ENCODE assay signal across 8 mouse cellular contexts in the genomic region with DNA sequence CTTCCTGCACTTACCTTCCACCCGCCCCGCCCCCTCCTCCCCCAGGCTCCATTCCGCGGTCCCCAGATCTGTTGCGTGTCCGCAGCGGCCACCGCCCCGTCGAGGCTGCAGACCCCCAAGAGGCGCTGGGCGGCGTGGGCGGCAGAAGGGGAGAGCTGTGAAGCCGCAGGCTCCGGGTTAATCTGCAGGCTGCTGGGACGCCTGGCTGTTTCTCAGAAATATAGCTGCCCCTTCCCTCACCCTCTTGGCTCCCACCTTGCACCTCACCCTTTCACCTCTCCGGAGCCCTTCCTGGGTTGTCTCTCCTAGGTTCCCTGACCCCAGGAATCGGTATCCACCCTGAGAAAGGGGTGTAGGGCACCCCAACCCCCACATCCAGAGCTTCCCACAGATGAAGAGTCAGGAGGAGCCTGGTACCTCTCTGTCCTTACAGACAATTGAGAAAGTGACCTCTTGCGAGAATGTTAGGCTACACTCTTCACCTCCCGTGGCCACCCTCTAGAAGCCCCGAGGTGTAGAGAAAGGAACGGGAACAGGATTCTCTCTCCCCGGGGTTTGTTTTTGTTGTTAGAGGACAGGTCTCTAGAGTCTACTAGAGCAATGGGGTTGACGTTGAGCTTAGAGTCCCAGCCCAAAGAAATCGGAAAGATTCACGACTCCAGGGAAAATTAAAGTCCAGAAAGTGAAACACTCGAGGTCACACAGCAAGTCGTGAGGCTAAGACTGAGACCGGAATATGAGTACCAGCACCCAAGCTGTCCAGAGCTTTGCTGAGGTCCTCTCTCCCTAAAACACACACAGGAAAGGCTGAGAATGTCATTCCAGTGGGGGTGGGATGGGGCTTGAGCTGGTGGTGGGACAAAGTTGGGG. TPM values are rescaled to one million over a fixed set of nuclear protein-coding genes. Genes with fewer than 3 reads are reported as not detected.
DNase-seq lines count a peak whose midpoint lies in the region; ATAC-seq and TF ChIP-seq lines count a peak whose summit lies in the region.

No protein-coding gene starts in this region.

- H3K4me1 ChIP-seq in kidney, postnatal 0 days (replicated peaks; ENCODE audit: insufficient read depth, low read length), result no peaks in the 10 kb centered on the region
- 0 out of 2 replicates have a peak, but pooled peaks cover 5% of the 10 kb centered on the region for H3K4me1 ChIP-seq in embryonic facial prominence, embryonic 12.5 days
- peaks cover 6% of the 10 kb centered on the region; the same call in 1 of the 2 replicates for H3K4me1 ChIP-seq in intestine, embryonic 14.5 days (replicated peaks; ENCODE audit: control insufficient read depth, insufficient read depth, low read length)
- peaks cover 7% of the 10 kb centered on the region for H3K4me1 ChIP-seq in neural tube, embryonic 12.5 days

- H3K9ac ChIP-seq in kidney, postnatal 0 days (ENCODE audit: low read depth, low read length), result peak overlapping the region; percentile 50; the same call in 1 of the 2 replicates
- peak overlapping the region; percentile 51; the same call in 1 of the 2 replicates for H3K9ac ChIP-seq in embryonic facial prominence, embryonic 12.5 days
- peak overlapping the region; percentile 49 for H3K9ac ChIP-seq in intestine, embryonic 14.5 days (ENCODE audit: low read length)
- peak overlapping the region; percentile 54 for H3K9ac ChIP-seq in neural tube, embryonic 12.5 days

- 4% methylated on average over 25 of the region's 30 CpGs for WGBS in kidney, postnatal 0 days
- 2% methylated on average over 30 of the region's 30 CpGs for WGBS in embryonic facial prominence, embryonic 12.5 days
- WGBS in intestine, embryonic 14.5 days, result 4% methylated on average over 28 of the region's 30 CpGs
- 4% methylated on average over 29 of the region's 30 CpGs for WGBS in neural tube, embryonic 12.5 days

- intact Hi-C loops in left cerebral cortex, postnatal 36 days (cut with DNase I), result loop anchor here (10.0 kb wide), 1 partner anchor 194 kb away; no protein-coding TSS in a partner anchor

- DNase-seq in kidney, postnatal 0 days (ENCODE audit: low spot score), result peak; percentile 28
- no peak for DNase-seq in kidney, postnatal 25 days
- peak; percentile 66 for DNase-seq in intestine, embryonic 14.5 days (ENCODE audit: low spot score)
- no peak for DNase-seq in frontal cortex, postnatal 36 days (ENCODE audit: low spot score in 2 of 2)
- no peak for DNase-seq in thymus, postnatal 0 days (ENCODE audit: low spot score)
- DNase-seq in left cerebral cortex, postnatal 36 days (ENCODE audit: low spot score in 2 of 2), result no peak

- H3K4me3 ChIP-seq in kidney, postnatal 0 days (replicated peaks; ENCODE audit: low read depth, low read length), result peak overlapping the region; percentile 52
- peak overlapping the region; percentile 47 for H3K4me3 ChIP-seq in embryonic facial prominence, embryonic 12.5 days
- H3K4me3 ChIP-seq in intestine, embryonic 14.5 days (ENCODE audit: low read depth, low read length), result peak overlapping the region; percentile 53
- peak overlapping the region; percentile 50 for H3K4me3 ChIP-seq in neural tube, embryonic 12.5 days

- peak overlapping the region; percentile 82 for H3K4me2 ChIP-seq in kidney, postnatal 0 days (ENCODE audit: low read length)
- H3K4me2 ChIP-seq in embryonic facial prominence, embryonic 12.5 days (replicated peaks), result peak overlapping the region; percentile 67
- peak overlapping the region; percentile 67 for H3K4me2 ChIP-seq in intestine, embryonic 14.5 days (ENCODE audit: low read length)
- peak overlapping the region; percentile 81 for H3K4me2 ChIP-seq in neural tube, embryonic 12.5 days (replicated peaks)

- peaks cover 6% of the 10 kb centered on the region; the same call in 1 of the 2 replicates for H3K36me3 ChIP-seq in kidney, postnatal 0 days (ENCODE audit: insufficient read depth, low read length)
- H3K36me3 ChIP-seq in embryonic facial prominence, embryonic 12.5 days, result no peaks in the 10 kb centered on the region
- peaks cover 3% of the 10 kb centered on the region; the same call in 1 of the 2 replicates for H3K36me3 ChIP-seq in intestine, embryonic 14.5 days (ENCODE audit: control insufficient read depth, insufficient read depth, low read length)
- H3K36me3 ChIP-seq in neural tube, embryonic 12.5 days, result no peaks in the 10 kb centered on the region

- H3K9me3 ChIP-seq in kidney, postnatal 0 days (replicated peaks; ENCODE audit: low read length), result no peaks in the 10 kb centered on the region
- no peaks in the 10 kb centered on the region for H3K9me3 ChIP-seq in embryonic facial prominence, embryonic 12.5 days
- H3K9me3 ChIP-seq in intestine, embryonic 14.5 days (ENCODE audit: control insufficient read depth, low read length), result no peaks in the 10 kb centered on the region
- H3K9me3 ChIP-seq in neural tube, embryonic 12.5 days, result no peaks in the 10 kb centered on the region

- no peak for ATAC-seq in kidney, postnatal 0 days (replicated peaks; ENCODE audit: low FRiP score, low read depth)
- no peak for ATAC-seq in embryonic facial prominence, embryonic 12.5 days (ENCODE audit: insufficient number of reproducible peaks, insufficient read depth, low FRiP score, low TSS enrichment)
- no peak; the same call in none of the 2 replicates for ATAC-seq in intestine, embryonic 14.5 days (replicated peaks; ENCODE audit: low FRiP score, low TSS enrichment, low read depth)
- peak; percentile 42; the same call in 1 of the 2 replicates for ATAC-seq in neural tube, embryonic 12.5 days (ENCODE audit: low FRiP score, low read depth)

- H3K27ac ChIP-seq in kidney, postnatal 0 days, result no peak overlapping the region
- no peak overlapping the region for H3K27ac ChIP-seq in embryonic facial prominence, embryonic 12.5 days
- no peak overlapping the region for H3K27ac ChIP-seq in intestine, embryonic 14.5 days (ENCODE audit: low read depth)
- H3K27ac ChIP-seq in neural tube, embryonic 12.5 days, result no peak overlapping the region

- no peaks in the 10 kb centered on the region; the same call in 1 of the 2 replicates for H3K27me3 ChIP-seq in kidney, postnatal 0 days (ENCODE audit: insufficient read depth, low read length)
- H3K27me3 ChIP-seq in embryonic facial prominence, embryonic 12.5 days, result peaks cover 46% of the 10 kb centered on the region
- peaks cover 20% of the 10 kb centered on the region for H3K27me3 ChIP-seq in intestine, embryonic 14.5 days (replicated peaks; ENCODE audit: control insufficient read depth, insufficient read depth, low read length)
- H3K27me3 ChIP-seq in neural tube, embryonic 12.5 days (replicated peaks), result peaks cover 39% of the 10 kb centered on the region

- TF ChIP-seq CTCF in kidney, postnatal 0 days (IDR thresholded peaks at IDR 0.05; ENCODE audit: low read depth), result no peak

RNA-seq across cellular contexts. Expression of gene Grb7, which starts 12.2 kb away (rescaled TPM):
- 66.9 and 73.2 TPM in 2 replicates for polyA plus RNA-seq in kidney, postnatal 0 days (2015; fragmentation: Nextera tagmentation; extraction: Ambion mirVana)
- polyA plus RNA-seq in embryonic facial prominence, embryonic 12.5 days (2016; fragmentation: Nextera tagmentation; extraction: Ambion mirVana), result 7.3 and 7.7 TPM in 2 replicates
- polyA plus RNA-seq in intestine, embryonic 14.5 days (2014; fragmentation: Nextera tagmentation; extraction: Ambion mirVana), result 74.1 and 74.6 TPM in 2 replicates
- polyA plus RNA-seq in neural tube, embryonic 12.5 days (2016; fragmentation: Nextera tagmentation; extraction: Ambion mirVana), result 0.66 and 0.99 TPM in 2 replicates
- polyA plus RNA-seq in thymus, postnatal 0 days (2015; fragmentation: Nextera tagmentation; extraction: Ambion mirVana), result 3.7 and 4.5 TPM in 2 replicates
- 1 to 10 TPM; 2.8 to 2.9 TPM for total RNA-seq in left cerebral cortex, postnatal 36 days (2021)

RNA-seq across cellular contexts. Expression of gene Mien1, which starts 19.6 kb away (rescaled TPM):
- polyA plus RNA-seq in kidney, postnatal 0 days (2015; fragmentation: Nextera tagmentation; extraction: Ambion mirVana), result 155 and 158 TPM in 2 replicates
- polyA plus RNA-seq in embryonic facial prominence, embryonic 12.5 days (2016; fragmentation: Nextera tagmentation; extraction: Ambion mirVana), result 78.4 and 85.6 TPM in 2 replicates
- 109 and 123 TPM in 2 replicates for polyA plus RNA-seq in intestine, embryonic 14.5 days (2014; fragmentation: Nextera tagmentation; extraction: Ambion mirVana)
- polyA plus RNA-seq in neural tube, embryonic 12.5 days (2016; fragmentation: Nextera tagmentation; extraction: Ambion mirVana), result 192 and 196 TPM in 2 replicates
- polyA plus RNA-seq in thymus, postnatal 0 days (2015; fragmentation: Nextera tagmentation; extraction: Ambion mirVana), result 227 and 241 TPM in 2 replicates
- total RNA-seq in left cerebral cortex, postnatal 36 days (2021), result 100 to 1,000 TPM; 100 to 126 TPM

RNA-seq across cellular contexts. Expression of gene Erbb2, which starts 46.1 kb away (rescaled TPM):
- 36.1 and 41.1 TPM in 2 replicates for polyA plus RNA-seq in kidney, postnatal 0 days (2015; fragmentation: Nextera tagmentation; extraction: Ambion mirVana)
- 47.4 and 49.4 TPM in 2 replicates for polyA plus RNA-seq in embryonic facial prominence, embryonic 12.5 days (2016; fragmentation: Nextera tagmentation; extraction: Ambion mirVana)
- 33.5 and 35.3 TPM in 2 replicates for polyA plus RNA-seq in intestine, embryonic 14.5 days (2014; fragmentation: Nextera tagmentation; extraction: Ambion mirVana)
- polyA plus RNA-seq in neural tube, embryonic 12.5 days (2016; fragmentation: Nextera tagmentation; extraction: Ambion mirVana), result 16.4 and 17.5 TPM in 2 replicates
- polyA plus RNA-seq in thymus, postnatal 0 days (2015; fragmentation: Nextera tagmentation; extraction: Ambion mirVana), result 2.5 and 3.1 TPM in 2 replicates
- total RNA-seq in left cerebral cortex, postnatal 36 days (2021), result 1 to 10 TPM; 1.7 to 2.4 TPM

RNA-seq across cellular contexts. Expression of gene Pgap3, which starts 58.1 kb away (rescaled TPM):
- 16.1 and 17.4 TPM in 2 replicates for polyA plus RNA-seq in kidney, postnatal 0 days (2015; fragmentation: Nextera tagmentation; extraction: Ambion mirVana)
- 9.8 and 10.4 TPM in 2 replicates for polyA plus RNA-seq in embryonic facial prominence, embryonic 12.5 days (2016; fragmentation: Nextera tagmentation; extraction: Ambion mirVana)
- polyA plus RNA-seq in intestine, embryonic 14.5 days (2014; fragmentation: Nextera tagmentation; extraction: Ambion mirVana), result 13.4 and 14.1 TPM in 2 replicates
- polyA plus RNA-seq in neural tube, embryonic 12.5 days (2016; fragmentation: Nextera tagmentation; extraction: Ambion mirVana), result 9.0 and 9.5 TPM in 2 replicates
- polyA plus RNA-seq in thymus, postnatal 0 days (2015; fragmentation: Nextera tagmentation; extraction: Ambion mirVana), result 12.1 and 12.7 TPM in 2 replicates
- total RNA-seq in left cerebral cortex, postnatal 36 days (2021), result 10 to 100 TPM in 1 of 2 experiments, 1 to 10 TPM in 1; 9.9 to 10.9 TPM

Comparison
In these comparisons a context has a peak if more than half of its experiments do, and no peak if none do; other contexts are left out.
1. DNase-seq: peak in kidney, postnatal 0 days (single experiment) and intestine, embryonic 14.5 days (single experiment); none in kidney, postnatal 25 days (0 of 2), frontal cortex, postnatal 36 days (0 of 2), thymus, postnatal 0 days (single experiment) and left cerebral cortex, postnatal 36 days (0 of 2).
2. Peak in every context shown above with its lines, with median percentiles within 50 percentile points of each other: H3K4me2 ChIP-seq, H3K4me3 ChIP-seq and H3K9ac ChIP-seq.